Mouse (Mus musculus): ENCODE data around the gene Gm26558. TPM values are rescaled to one million over a fixed set of nuclear protein-coding genes. Genes with fewer than 3 reads are reported as not detected.

Gene Gm26558
- polyA plus RNA-seq, 1 experiment from 2014 or later = 5.0 TPM

DNA sequence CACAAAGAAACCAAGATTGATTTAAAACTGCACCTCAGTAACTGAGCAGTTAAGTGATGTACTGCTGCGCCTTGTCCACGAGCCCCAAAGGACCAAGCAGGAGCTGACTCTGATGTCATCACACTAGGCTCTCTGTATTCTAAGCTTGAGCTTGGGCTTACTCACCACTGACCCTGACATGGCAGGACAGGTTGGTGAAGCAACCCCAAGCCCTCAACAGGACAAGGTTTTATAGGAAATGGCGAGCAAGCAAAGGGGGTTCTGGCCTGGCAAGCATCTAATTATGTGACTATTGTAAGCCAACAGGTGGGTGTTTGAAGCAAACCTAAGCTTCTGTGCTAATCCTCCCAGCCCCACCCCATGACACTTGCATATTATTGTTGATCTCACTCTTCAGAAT, 38.9 kb upstream of the Gm26558 start:
- H3K27me3 ChIP-seq (ENCODE audit: insufficient read depth, low read length) = no peaks in the 10 kb centered on the region
- no peak for TF ChIP-seq CTCF (IDR thresholded peaks at IDR 0.05; ENCODE audit: low read depth)
- 0 out of 2 replicates have a peak, but pooled peaks cover 3% of the 10 kb centered on the region for H3K4me1 ChIP-seq (replicated peaks; ENCODE audit: insufficient read depth, low read length)
- ATAC-seq (replicated peaks; ENCODE audit: low FRiP score, low read depth) = no peak
- H3K4me2 ChIP-seq (ENCODE audit: low read length) = no peak overlapping the region
- H3K36me3 ChIP-seq (ENCODE audit: insufficient read depth, low read length) = no peaks in the 10 kb centered on the region
- H3K4me3 ChIP-seq (replicated peaks; ENCODE audit: low read depth, low read length) = no peak overlapping the region
- no peak overlapping the region for H3K9ac ChIP-seq (ENCODE audit: low read depth, low read length)
- H3K27ac ChIP-seq = no peak overlapping the region
- 92% methylated on average over 3 of the region's 3 CpGs for WGBS
- DNase-seq (ENCODE audit: low spot score) = no peak
- no peaks in the 10 kb centered on the region for H3K9me3 ChIP-seq (replicated peaks; ENCODE audit: low read length)

DNA sequence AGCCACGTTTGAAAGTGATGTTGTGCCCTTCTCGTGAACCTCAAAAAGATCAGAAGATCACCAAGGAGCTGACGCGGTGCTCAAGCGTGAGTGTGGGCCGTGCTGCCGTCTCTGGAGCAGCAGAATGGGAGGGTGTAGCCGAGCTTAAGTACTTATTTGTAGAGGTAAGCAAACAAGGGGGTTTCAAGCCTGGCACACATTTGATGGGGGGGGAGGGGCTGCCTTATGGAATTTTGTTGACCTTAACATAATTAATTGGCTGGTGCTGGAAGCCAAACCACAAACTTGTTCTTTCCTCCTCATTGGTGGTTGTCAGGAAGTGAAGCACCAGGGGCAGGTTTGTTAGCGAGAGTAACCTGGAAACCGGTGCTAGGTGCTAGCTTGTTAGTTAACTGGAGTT, 33.8 kb upstream of the Gm26558 start:
- Histone ChIP-seq H3K4me3 (replicated peaks; ENCODE audit: low read depth, low read length) (no peak overlapping the region), H3K36me3 (ENCODE audit: insufficient read depth, low read length) (peaks cover 15% of the 10 kb centered on the region), H3K27me3 (ENCODE audit: insufficient read depth, low read length) (no peaks in the 10 kb centered on the region), H3K9me3 (replicated peaks; ENCODE audit: low read length) (no peaks in the 10 kb centered on the region), H3K9ac (ENCODE audit: low read depth, low read length) (no peak overlapping the region), H3K27ac (no peak overlapping the region), H3K4me2 (ENCODE audit: low read length) (no peak overlapping the region), H3K4me1 (replicated peaks; ENCODE audit: insufficient read depth, low read length) (no peaks in the 10 kb centered on the region)
- DNase-seq (ENCODE audit: low spot score) (no peak), ATAC-seq (replicated peaks; ENCODE audit: low FRiP score, low read depth) (0 out of 2 replicates have a peak, but pooled peaks have one; percentile 31)
- TF ChIP-seq CTCF (IDR thresholded peaks at IDR 0.05; ENCODE audit: low read depth) = no peak
- 79% methylated on average over 10 of the region's 10 CpGs for WGBS

DNA sequence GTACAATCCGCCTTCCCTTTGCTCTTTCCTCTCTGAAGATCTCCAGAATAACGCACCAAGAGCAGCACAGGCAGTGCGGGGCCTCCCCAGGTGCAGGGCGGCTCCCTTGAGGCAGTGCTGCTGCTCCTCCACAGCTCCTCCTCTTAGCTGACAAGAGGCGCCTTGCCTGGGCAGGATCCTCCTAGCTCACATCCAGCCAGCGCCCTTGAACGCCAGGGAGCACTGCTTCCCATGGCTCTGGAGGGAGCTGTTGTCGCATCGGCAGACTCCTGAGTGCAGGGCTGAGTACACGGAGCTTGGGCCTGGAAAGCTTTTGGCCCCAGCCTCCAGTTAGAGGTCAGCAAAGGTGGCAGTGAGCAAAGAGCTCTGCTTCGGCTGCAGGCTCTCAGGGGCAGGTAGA, 28.3 kb upstream of the Gm26558 start:
- H3K36me3 ChIP-seq (ENCODE audit: insufficient read depth, low read length) = peaks cover 62% of the 10 kb centered on the region
- no peaks in the 10 kb centered on the region for H3K27me3 ChIP-seq (ENCODE audit: insufficient read depth, low read length)
- H3K4me3 ChIP-seq (replicated peaks; ENCODE audit: low read depth, low read length) = no peak overlapping the region
- 79% methylated on average over 11 of the region's 11 CpGs for WGBS
- no peak for TF ChIP-seq CTCF (IDR thresholded peaks at IDR 0.05; ENCODE audit: low read depth)
- H3K4me2 ChIP-seq (ENCODE audit: low read length) = no peak overlapping the region
- no peak overlapping the region for H3K27ac ChIP-seq
- no peak overlapping the region for H3K9ac ChIP-seq (ENCODE audit: low read depth, low read length)
- no peaks in the 10 kb centered on the region for H3K4me1 ChIP-seq (replicated peaks; ENCODE audit: insufficient read depth, low read length)
- ATAC-seq (replicated peaks; ENCODE audit: low FRiP score, low read depth) (no peak), DNase-seq (ENCODE audit: low spot score) (no peak)
- no peaks in the 10 kb centered on the region for H3K9me3 ChIP-seq (replicated peaks; ENCODE audit: low read length)

DNA sequence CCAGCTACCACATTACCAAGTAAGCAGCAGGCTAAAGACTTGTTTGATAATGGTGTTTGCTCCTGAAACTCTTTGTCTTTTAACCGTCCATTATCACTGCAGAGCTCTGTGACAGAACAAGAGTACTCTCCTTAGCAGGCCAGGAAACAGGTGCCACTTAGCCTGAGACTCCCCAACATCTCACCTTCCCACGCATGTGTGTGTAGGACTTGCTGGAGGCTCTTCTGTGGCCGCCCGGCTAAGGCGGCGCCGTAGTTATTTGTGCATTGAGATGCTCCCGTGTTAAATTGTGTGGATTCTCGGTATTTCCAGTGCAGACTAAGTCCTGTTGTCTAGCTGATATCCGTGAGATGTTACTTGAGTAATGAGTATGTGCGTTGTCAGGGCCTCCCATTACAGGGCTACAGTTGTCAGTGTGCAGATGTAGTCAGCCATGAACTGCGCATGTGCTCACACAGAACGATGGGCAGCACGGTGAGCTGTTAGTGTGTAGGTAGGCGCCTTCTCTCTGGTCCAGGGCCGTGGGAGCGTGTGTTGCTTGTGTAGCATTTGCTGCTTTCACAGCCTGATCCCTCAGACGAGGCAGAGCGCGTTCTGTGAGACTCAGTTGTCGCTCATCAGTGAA, 26.7 kb upstream of the Gm26558 start:
- DNase-seq (ENCODE audit: low spot score) = no peak
- ATAC-seq (replicated peaks; ENCODE audit: low FRiP score, low read depth) = no peak
- Histone ChIP-seq H3K4me3 (replicated peaks; ENCODE audit: low read depth, low read length) (no peak overlapping the region), H3K4me2 (ENCODE audit: low read length) (no peak overlapping the region), H3K27ac (no peak overlapping the region), H3K4me1 (replicated peaks; ENCODE audit: insufficient read depth, low read length) (no peaks in the 10 kb centered on the region), H3K36me3 (ENCODE audit: insufficient read depth, low read length) (peaks cover 74% of the 10 kb centered on the region), H3K9ac (ENCODE audit: low read depth, low read length) (no peak overlapping the region), H3K9me3 (replicated peaks; ENCODE audit: low read length) (no peaks in the 10 kb centered on the region), H3K27me3 (ENCODE audit: insufficient read depth, low read length) (no peaks in the 10 kb centered on the region)
- no peak for TF ChIP-seq CTCF (IDR thresholded peaks at IDR 0.05; ENCODE audit: low read depth)
- 91% methylated on average over 21 of the region's 21 CpGs for WGBS

DNA sequence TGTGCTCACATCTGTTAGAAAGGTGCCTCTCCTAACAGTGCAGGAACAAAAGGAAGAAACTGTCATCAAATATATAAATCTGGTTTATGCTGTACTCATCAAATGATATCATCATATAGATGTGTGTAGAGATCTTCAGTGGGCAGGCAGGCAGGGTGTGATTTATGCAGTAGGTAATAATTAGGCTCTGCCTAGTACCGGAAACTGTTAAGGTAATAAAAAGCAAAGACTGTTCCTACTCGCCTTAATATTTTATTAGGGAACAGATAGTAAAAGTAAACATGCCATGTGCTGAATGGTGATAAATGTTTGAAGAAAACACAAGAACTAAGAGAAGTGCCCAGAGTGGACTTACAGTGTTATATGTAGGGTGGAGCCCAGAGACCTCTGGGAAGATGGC, 20.4 kb upstream of the Gm26558 start:
- ATAC-seq (replicated peaks; ENCODE audit: low FRiP score, low read depth) = no peak
- Histone ChIP-seq H3K9ac (ENCODE audit: low read depth, low read length) (no peak overlapping the region), H3K4me1 (replicated peaks; ENCODE audit: insufficient read depth, low read length) (no peaks in the 10 kb centered on the region), H3K27ac (no peak overlapping the region), H3K27me3 (ENCODE audit: insufficient read depth, low read length) (no peaks in the 10 kb centered on the region), H3K4me3 (replicated peaks; ENCODE audit: low read depth, low read length) (no peak overlapping the region), H3K36me3 (ENCODE audit: insufficient read depth, low read length) (peaks cover 71% of the 10 kb centered on the region), H3K4me2 (ENCODE audit: low read length) (no peak overlapping the region), H3K9me3 (replicated peaks; ENCODE audit: low read length) (no peaks in the 10 kb centered on the region)
- 57% methylated on average over 2 of the region's 2 CpGs for WGBS
- no peak for TF ChIP-seq CTCF (IDR thresholded peaks at IDR 0.05; ENCODE audit: low read depth)
- DNase-seq (ENCODE audit: low spot score) = no peak

DNA sequence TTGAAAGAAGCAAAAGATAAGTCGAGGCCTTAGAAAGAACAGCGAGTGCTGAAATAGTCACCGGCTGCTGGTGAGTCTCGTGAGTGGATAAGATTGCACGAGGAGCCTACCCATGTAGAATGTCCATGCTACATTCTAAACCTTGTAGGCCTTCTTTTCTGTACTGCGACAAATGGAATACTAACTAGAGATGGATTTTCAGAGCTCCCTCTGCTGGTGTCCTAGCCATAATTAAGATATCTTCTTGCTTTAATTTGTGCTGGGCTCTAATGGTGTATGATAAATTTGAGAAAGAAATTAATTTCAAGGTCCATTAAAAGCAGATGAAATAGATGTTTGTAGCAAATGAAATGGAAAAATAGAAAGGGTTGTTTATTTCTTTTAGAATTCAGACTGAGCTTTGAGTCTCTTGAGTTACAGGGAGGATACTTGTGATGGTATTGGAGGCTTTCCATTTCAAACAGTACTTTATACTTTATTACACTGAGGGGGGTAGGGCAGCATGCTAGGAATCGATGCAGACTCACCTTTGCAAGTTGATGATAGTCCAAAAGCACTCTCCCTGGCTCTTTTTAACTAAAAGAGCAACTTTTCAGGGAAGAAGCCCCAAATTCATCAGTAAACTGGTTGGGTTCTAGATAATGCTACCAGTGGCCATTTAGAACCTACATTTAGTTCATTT, 11.7 kb upstream of the Gm26558 start:
- WGBS = 80% methylated on average over 7 of the region's 7 CpGs
- H3K27ac ChIP-seq = no peak overlapping the region
- peaks cover 4% of the 10 kb centered on the region for H3K36me3 ChIP-seq (ENCODE audit: insufficient read depth, low read length)
- H3K9me3 ChIP-seq (replicated peaks; ENCODE audit: low read length) = no peaks in the 10 kb centered on the region
- H3K4me3 ChIP-seq (replicated peaks; ENCODE audit: low read depth, low read length) = no peak overlapping the region
- H3K4me2 ChIP-seq (ENCODE audit: low read length) = no peak overlapping the region
- no peak for ATAC-seq (replicated peaks; ENCODE audit: low FRiP score, low read depth)
- no peaks in the 10 kb centered on the region for H3K4me1 ChIP-seq (replicated peaks; ENCODE audit: insufficient read depth, low read length)
- DNase-seq (ENCODE audit: low spot score) = peak; percentile 62
- H3K27me3 ChIP-seq (ENCODE audit: insufficient read depth, low read length) = no peaks in the 10 kb centered on the region
- TF ChIP-seq CTCF (IDR thresholded peaks at IDR 0.05; ENCODE audit: low read depth) = peak; percentile 64
- H3K9ac ChIP-seq (ENCODE audit: low read depth, low read length) = no peak overlapping the region

All from kidney, postnatal 0 days (tissue).